Mouse (Mus musculus) brain, embryonic 14.5 days (tissue): Measurements from ENCODE around the gene Ncor2. TPM values are rescaled to one million over a fixed set of nuclear protein-coding genes. Genes with fewer than 3 reads are reported as not detected.
A peak's percentile ranks its signal among the peaks of the same experiment; 100 is the strongest.

Source experiments
- DNase-seq: peaks from one replicate; pipeline ENCODE4 v3.0.0-alpha.2; 2011; ENCODE audit warnings: low read depth
- CTCF ChIP-seq: fragments of 200-500 bp; IDR thresholded peaks from 2 replicates; pipeline ENCODE4 v1.5.1; 2012; ENCODE audit warnings: inconsistent platforms, mild to moderate bottlenecking, moderate library complexity, borderline replicate concordance; ENCODE audit not compliant: insufficient read depth, insufficient read length; ENCODE audit errors: extremely low read depth
- POLR2A ChIP-seq: fragments of 200-500 bp; IDR thresholded peaks from 2 replicates; pipeline ENCODE4 v1.6.1; 2012; ENCODE audit warnings: mild to moderate bottlenecking, inconsistent platforms, borderline replicate concordance; ENCODE audit not compliant: poor library complexity, insufficient read depth, insufficient read length, severe bottlenecking; ENCODE audit errors: extremely low read depth
- polyA plus RNA-seq: library from polyadenylated mRNA; depleted of rRNA; stranded (reverse); fragments of >200 nt; gene quantifications from 2 replicates; pipeline ENCODE4 v1.2.3, GENCODE M21; 2012

Ncor2 gene
- polyA plus RNA-seq, 1 experiment, result 71.5 TPM

DNA sequence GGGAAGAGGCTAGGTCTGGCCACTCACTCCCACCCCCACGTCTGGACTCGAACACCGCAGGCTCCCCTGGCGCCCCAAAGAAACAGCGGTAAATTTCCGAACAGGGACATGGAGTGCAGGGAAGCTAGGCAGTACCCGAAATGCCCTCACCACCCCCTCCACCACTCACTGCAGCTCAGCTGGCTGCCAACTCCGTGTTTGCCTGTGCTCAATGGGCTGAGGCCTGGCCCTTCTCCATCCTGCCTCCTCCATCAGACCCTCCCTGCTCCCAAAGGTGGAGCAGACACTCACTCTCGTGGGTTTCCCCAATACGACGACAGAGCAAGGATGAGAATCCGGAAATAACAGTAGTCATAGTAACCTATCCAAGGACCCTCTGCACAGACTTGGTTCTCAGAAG is 2.2 kb downstream of the Ncor2 start:
- peak; percentile 86 for DNase-seq
- no peak for TF ChIP-seq POLR2A
- no peak for TF ChIP-seq CTCF

GRCm38 (mm10) chr5:125176370-125176766 is 2.7 kb downstream of the Ncor2 start:
- TF ChIP-seq CTCF (no peak), POLR2A (no peak)
- no peak for DNase-seq

DNA sequence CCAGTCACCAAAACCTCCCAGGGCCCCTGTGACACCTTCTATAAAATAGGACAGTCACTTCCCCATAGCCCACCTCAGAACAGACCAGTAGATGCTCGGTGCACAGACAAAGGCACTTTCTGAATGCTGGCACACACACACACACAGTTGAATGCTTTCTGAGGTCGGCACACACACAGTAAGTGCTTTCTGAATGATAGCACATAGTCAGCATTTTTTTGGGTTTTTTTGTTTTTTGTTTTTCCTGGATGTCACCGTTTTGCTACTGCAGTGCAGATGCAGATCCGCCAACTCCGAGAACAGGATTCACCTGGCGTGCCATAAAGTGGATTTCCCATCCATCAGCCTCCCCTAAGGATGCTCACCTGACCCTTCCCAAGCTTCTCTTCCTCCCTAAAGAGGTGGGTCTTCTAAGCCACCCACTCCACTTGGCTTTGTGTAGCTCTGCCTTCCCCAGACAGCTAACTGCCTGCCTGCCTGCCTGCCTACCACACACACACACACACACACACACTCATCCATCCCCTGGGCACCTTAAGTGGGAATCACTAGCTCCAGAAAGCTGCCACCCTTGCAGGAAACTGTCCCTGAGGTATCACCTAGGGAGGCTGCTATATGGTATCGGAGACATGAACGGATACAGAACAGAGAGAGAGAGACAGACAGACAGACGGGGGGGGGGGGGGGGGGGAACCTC is 3.2 kb downstream of the Ncor2 start:
- no peak for TF ChIP-seq CTCF
- no peak for TF ChIP-seq POLR2A
- peak; percentile 62 for DNase-seq

DNA sequence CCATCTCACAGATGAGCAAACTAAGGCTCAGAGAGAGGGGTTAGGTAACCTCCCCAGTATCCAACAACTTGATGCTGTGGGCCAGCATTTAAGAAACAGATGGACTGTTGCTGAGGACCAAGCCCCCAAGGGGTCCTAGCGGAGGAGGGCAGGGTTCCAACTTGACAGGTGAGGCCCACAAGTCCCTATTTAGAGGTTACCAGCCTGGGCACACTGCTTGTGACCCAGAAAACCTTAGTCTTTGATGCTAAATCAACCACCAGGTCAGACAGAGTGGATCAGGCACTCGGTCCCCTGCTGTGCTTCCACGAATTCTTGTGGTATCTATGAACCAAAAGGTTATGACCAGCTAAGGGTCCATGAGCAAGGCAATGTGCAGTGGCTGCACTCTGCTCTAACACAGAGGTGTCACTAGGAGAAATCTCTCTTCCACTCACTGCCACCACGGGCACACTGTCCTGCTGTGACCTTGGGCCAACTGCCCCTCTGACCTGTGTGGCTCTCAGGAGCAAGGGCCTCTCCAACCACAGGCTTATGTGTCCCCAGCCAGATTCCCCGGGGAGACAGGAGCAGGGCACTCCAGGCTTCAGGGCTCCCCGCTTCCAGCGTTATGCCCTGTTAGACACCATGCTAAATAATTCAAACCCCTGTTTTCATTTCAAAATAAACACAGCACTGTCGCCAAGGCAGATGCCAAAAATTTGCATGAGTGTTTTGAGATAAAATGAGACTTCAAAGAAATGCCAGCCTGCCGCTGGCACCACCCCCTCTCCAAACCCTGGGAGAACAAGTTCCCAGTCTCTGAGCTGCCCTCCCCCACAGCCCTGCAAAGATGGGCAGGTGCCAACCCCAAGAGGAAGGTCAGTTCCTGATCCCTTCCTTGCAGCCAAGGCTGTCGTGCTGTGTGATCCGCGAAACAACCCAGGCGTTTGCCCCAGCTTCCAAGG is 4.0 kb downstream of the Ncor2 start:
- TF ChIP-seq CTCF (no peak), POLR2A (no peak)
- DNase-seq, result peak; percentile 83

GRCm38 (mm10) chr5:125173868-125174267 is 5.2 kb downstream of the Ncor2 start:
- TF ChIP-seq POLR2A, result no peak
- TF ChIP-seq CTCF, result no peak

GRCm38 (mm10) chr5:125172831-125173615 is 6.0 kb downstream of the Ncor2 start:
- TF ChIP-seq CTCF (no peak), POLR2A (no peak)
- peak; percentile 93 for DNase-seq

More at GRCm38 (mm10) chr5:125173868-125174267, 5.2 kb downstream of the Ncor2 start:
- no peak for DNase-seq

- DNase-seq, result peak; percentile 59
- TF ChIP-seq POLR2A (no peak), CTCF (no peak)
Observed at GRCm38 (mm10) chr5:125171259-125171658, 7.8 kb downstream of the Ncor2 start.

DNA sequence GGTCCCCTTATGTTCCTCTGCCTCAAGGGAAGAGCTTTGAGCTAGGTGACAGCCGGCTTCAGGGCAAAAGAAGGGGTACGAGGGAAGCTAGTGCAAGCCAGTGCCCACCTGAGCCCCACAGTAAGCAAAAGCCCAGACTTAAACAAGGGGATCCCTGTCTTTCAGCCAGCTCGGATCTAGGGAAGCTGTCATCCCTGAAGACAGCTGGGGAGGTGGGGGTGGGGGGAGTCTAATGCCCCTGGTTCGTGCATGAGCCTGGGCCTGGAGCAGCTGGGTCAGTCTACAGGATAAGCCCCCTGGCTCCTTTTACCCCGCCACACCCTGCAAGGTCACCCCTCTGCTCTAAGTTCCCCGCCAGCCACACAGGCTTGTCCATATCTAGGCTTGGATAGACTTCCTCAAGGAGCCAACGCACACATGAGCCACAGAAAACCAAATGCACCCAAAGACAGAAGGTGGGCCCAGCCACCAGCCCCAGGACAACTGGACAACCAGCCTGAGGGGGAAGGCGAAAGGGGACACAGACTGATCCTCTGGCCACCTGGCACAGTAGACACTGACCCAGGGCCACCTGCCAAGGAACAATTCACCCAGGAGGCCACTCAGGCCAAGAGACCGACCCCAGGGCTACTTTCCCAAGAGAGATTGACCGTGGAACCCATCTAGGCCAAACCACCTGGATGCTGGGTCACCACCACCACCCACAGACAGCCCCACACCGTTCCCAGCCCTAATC is 8.7 kb downstream of the Ncor2 start:
- peak; percentile 59 for DNase-seq
- no peak for TF ChIP-seq POLR2A
- TF ChIP-seq CTCF, result no peak

- no peak for TF ChIP-seq POLR2A
- no peak for TF ChIP-seq CTCF
- no peak for DNase-seq
Observed at GRCm38 (mm10) chr5:125168101-125168500, 10.9 kb downstream of the Ncor2 start.

GRCm38 (mm10) chr5:125167524-125167923 is 11.5 kb downstream of the Ncor2 start:
- DNase-seq, result no peak
- TF ChIP-seq CTCF, result no peak
- no peak for TF ChIP-seq POLR2A

- DNase-seq, result no peak
- TF ChIP-seq CTCF, result no peak
- no peak for TF ChIP-seq POLR2A
Observed at GRCm38 (mm10) chr5:125165993-125166392, 13.0 kb downstream of the Ncor2 start.

GRCm38 (mm10) chr5:125164465-125165167 is 14.4 kb downstream of the Ncor2 start:
- no peak for TF ChIP-seq POLR2A
- peak; percentile 92 for DNase-seq

GRCm38 (mm10) chr5:125163441-125164050 is 15.5 kb downstream of the Ncor2 start:
- TF ChIP-seq CTCF (no peak), POLR2A (no peak)
- DNase-seq, result peak; percentile 59
